Mouse (Mus musculus) myocyte (in vitro differentiated cells): ENCODE measurements around the gene Gnl3.

ENCODE experiments used
- E2F4 ChIP-seq: IDR thresholded peaks from one replicate; pipeline ENCODE4 v1.6.1; 2011; ENCODE audit warnings: mild to moderate bottlenecking, control low read depth, moderate library complexity; ENCODE audit not compliant: insufficient read depth
- MAX ChIP-seq: IDR thresholded peaks from one replicate; pipeline ENCODE4 v1.6.1; 2011; ENCODE audit warnings: low read depth, mild to moderate bottlenecking, control low read depth
- MYOD1 ChIP-seq, 3 experiments: IDR thresholded peaks; one replicate each; pipeline ENCODE4 v1.6.1; 2011; ENCODE audit warnings: control low read depth in 2 of 3, low read depth in 2 of 3, mild to moderate bottlenecking in 2 of 3, moderate library complexity in 1 of 3; ENCODE audit not compliant: insufficient read length in 2 of 3, control insufficient read depth in 1 of 3
- MYOG ChIP-seq, 3 experiments: IDR thresholded peaks; one replicate each; pipeline ENCODE4 v1.6.1; 2011; ENCODE audit warnings: control low read depth in 2 of 3, low read depth in 2 of 3, mild to moderate bottlenecking in 2 of 3; ENCODE audit not compliant: insufficient read length in 2 of 3, control insufficient read depth in 1 of 3, insufficient read depth in 1 of 3
- POLR2A ChIP-seq: IDR thresholded peaks from one replicate; pipeline ENCODE4 v1.6.1; 2011; ENCODE audit warnings: low read depth, mild to moderate bottlenecking, control low read depth, moderate library complexity; ENCODE audit not compliant: insufficient read length
- POLR2AphosphoS2 ChIP-seq: IDR thresholded peaks from one replicate; pipeline ENCODE4 v1.6.1; 2011; ENCODE audit warnings: low read depth, control low read depth; ENCODE audit not compliant: insufficient read length
- TCF12 ChIP-seq: IDR thresholded peaks from one replicate; pipeline ENCODE4 v1.6.1; 2011; ENCODE audit warnings: mild to moderate bottlenecking, control low read depth; ENCODE audit not compliant: poor library complexity, insufficient read depth, severe bottlenecking

DNA sequence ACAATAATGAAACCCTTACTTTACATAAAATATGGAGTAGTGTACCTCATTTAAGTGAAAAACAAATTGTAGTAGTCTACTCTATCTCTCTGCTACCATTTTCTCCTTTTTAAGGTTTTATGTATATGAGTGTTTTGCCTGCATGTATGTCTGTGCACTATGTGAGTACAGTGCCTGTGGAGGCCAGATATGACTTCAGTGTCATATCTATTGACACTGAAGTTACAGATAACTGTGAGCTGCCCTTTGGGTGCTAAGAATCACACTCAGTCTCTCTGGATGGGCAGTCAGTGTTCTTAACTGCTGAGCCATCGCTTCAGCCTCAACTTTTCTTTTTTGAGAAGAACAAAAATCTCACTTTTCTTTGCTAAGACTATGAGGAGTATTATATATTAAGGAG is 26.9 kb upstream of the Gnl3 start:
- no peak for TF ChIP-seq MYOG (IDR thresholded peaks at IDR 0.05; ENCODE audit: control insufficient read depth in 1 of 3, insufficient read depth in 1 of 3, insufficient read length in 2 of 3, low read depth in 2 of 3)
- TF ChIP-seq MAX: no peak
- no peak for TF ChIP-seq POLR2A
- TF ChIP-seq POLR2AphosphoS2: no peak
- no peak for TF ChIP-seq TCF12
- no peak for TF ChIP-seq E2F4
- no peak for TF ChIP-seq MYOD1 (IDR thresholded peaks at IDR 0.05; ENCODE audit: control insufficient read depth in 1 of 3, insufficient read length in 2 of 3, low read depth in 2 of 3)
